Mouse (Mus musculus): Measurements from ENCODE around the gene Medag.

DNA sequence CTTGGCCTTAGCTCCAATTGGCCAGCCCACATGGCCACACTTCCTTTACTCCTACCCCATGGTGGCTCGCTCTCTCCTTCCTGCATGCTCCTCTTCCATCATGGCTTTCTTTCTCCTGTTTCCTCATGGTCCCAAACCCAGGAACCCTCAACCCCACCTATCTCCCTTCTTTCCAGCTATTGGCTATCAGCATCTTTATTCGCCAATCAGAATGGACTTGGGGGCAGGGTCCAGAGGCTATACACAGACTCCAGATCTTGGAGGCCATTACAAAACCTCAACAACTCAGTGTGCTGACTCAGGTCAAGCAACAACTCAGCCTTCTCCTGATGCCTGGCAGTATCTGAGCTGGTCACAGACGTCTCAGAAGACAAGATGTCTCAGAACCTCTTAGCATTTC, 48.9 kb upstream of the Medag start:
- TF ChIP-seq CTCF (IDR thresholded peaks at IDR 0.05; ENCODE audit: extremely low read depth, insufficient read depth, insufficient read length, insufficient replicate concordance) (no peak), POLR2A (IDR thresholded peaks at IDR 0.05; ENCODE audit: low read depth, low read length) (no peak)

All from spleen, adult 2 months (tissue).